Mouse (Mus musculus) Patski (cell line): ENCODE measurements around the gene Prpf6. TPM values are rescaled to one million over a fixed set of nuclear protein-coding genes. Genes with fewer than 3 reads are reported as not detected.

Experiments
- ATAC-seq: fragments of 100-300 bp; one replicate; pipeline ENCODE4 v1.8.0; 2021
- CTCF ChIA-PET: fragments of 350-600 bp; sonication (Branson Sonifier 250); formaldehyde crosslinking; loops from one replicate; lab custom pipeline; 2022; ENCODE audit warnings: inconsistent platforms; lab: Charles Lee
- POLR2A ChIA-PET: fragments of 350-600 bp; sonication (Branson Sonifier 250); formaldehyde crosslinking; loops from one replicate; lab custom pipeline; 2022; ENCODE audit warnings: antibody characterized with exemption, inconsistent platforms; lab: Charles Lee
- DNase-seq: peaks from one replicate; pipeline ENCODE4 v3.0.0-alpha.2; 2011; ENCODE audit warnings: low read depth, low spot score
- H3K27me3 ChIP-seq: fragments of 371-371 bp; one replicate; pipeline ENCODE4 v1.5.1; 2021
- CTCF ChIP-seq: fragments of 100-300 bp; IDR thresholded peaks from one replicate; pipeline ENCODE4 v1.5.1; 2021
- in situ Hi-C: fragments of 300-500 bp; cut with MboI; formaldehyde crosslinking; loops from 3 replicates; pipeline ENCODE4 v1.11.1; 2018; ENCODE audit warnings: low pct_unique_long_range_greater_than_20kb, mixed read lengths
- polyA plus RNA-seq: library from polyadenylated mRNA; unstranded; gene quantifications from one replicate; pipeline ENCODE4 v1.2.3, GENCODE M21; 2021

The Prpf6 gene
- polyA plus RNA-seq, 1 experiment from 2014 or later, result 77.4 TPM

GRCm38 (mm10) chr2:181663298-181663630 lies 71.6 kb downstream of the Prpf6 start:
- ChIA-PET POLR2A (no interaction called here), CTCF (interaction anchor here (1.2 to 13.3 kb wide), 2 partner anchors 16 to 26 kb away, joined by 3 to 135 read pairs; partner anchors contain the start of gene Tcea2)
- peaks cover 3% of the 10 kb centered on the region for H3K27me3 ChIP-seq
- DNase-seq (no peak), ATAC-seq (no peak)
- no peak for TF ChIP-seq CTCF
- in situ Hi-C loops, result no loop called here

- ATAC-seq, result no peak
- H3K27me3 ChIP-seq, result peaks cover 52% of the 10 kb centered on the region
- TF ChIP-seq CTCF, result no peak
- POLR2A ChIA-PET, result no interaction called here
- CTCF ChIA-PET, result interaction anchor here (0.7 to 1.4 kb wide), 3 partner anchors 9 to 23 kb away, joined by 3 to 4 read pairs (median 4); partner anchors contain the start of gene Tcea2
- in situ Hi-C loops, result no loop called here
- no peak for DNase-seq
Measured at GRCm38 (mm10) chr2:181670285-181670912, 78.7 kb downstream of the Prpf6 start.

GRCm38 (mm10) chr2:181670913-181671311 lies 79.2 kb downstream of the Prpf6 start:
- peaks cover 52% of the 10 kb centered on the region for H3K27me3 ChIP-seq
- in situ Hi-C loops, result no loop called here
- DNase-seq (no peak), ATAC-seq (no peak)
- TF ChIP-seq CTCF, result no peak
- CTCF ChIA-PET, result interaction anchor here (0.7 to 1.0 kb wide), 2 partner anchors 9 to 10 kb away, joined by 4 read pairs; partner anchors contain the start of gene Tcea2
- POLR2A ChIA-PET, result no interaction called here

GRCm38 (mm10) chr2:181671326-181671725 lies 79.7 kb downstream of the Prpf6 start, which contains the start of gene Sox18:
Sox18 (minus strand) TSS chr2:181671640.
- ATAC-seq, result no peak
- no peak for TF ChIP-seq CTCF
- ChIA-PET CTCF (no interaction called here), POLR2A (no interaction called here)
- no peak for DNase-seq
- in situ Hi-C loops, result no loop called here
- H3K27me3 ChIP-seq, result peaks cover 52% of the 10 kb centered on the region

- ATAC-seq (no peak), DNase-seq (no peak)
- in situ Hi-C loops, result no loop called here
- ChIA-PET POLR2A (no interaction called here), CTCF (interaction anchor here (2.9 kb wide), 1 partner anchor 13 kb away, joined by 18 read pairs; the partner anchor contains the start of gene Gm29797)
- H3K27me3 ChIP-seq, result peaks cover 49% of the 10 kb centered on the region
- no peak for TF ChIP-seq CTCF
Measured at GRCm38 (mm10) chr2:181671984-181672383, 80.3 kb downstream of the Prpf6 start.

- peaks cover 47% of the 10 kb centered on the region for H3K27me3 ChIP-seq
- ATAC-seq (peak; percentile 10), DNase-seq (no peak)
- TF ChIP-seq CTCF, result no peak
- POLR2A ChIA-PET, result interaction anchor here (1.3 kb wide), 1 partner anchor 20 kb away, joined by 4 read pairs; no protein-coding TSS in a partner anchor
- in situ Hi-C loops, result no loop called here
- CTCF ChIA-PET, result interaction anchor here (1.2 to 2.9 kb wide), 2 partner anchors 15 to 27 kb away, joined by 3 to 18 read pairs; partner anchors contain the start of gene Gm29797
Measured at GRCm38 (mm10) chr2:181673501-181673900, 81.8 kb downstream of the Prpf6 start.

- CTCF ChIA-PET, result interaction anchor here (1.0 kb wide), 1 partner anchor 30 kb away, joined by 4 read pairs; no protein-coding TSS in a partner anchor
Measured at GRCm38 (mm10) chr2:181674934-181675333, 83.3 kb downstream of the Prpf6 start.

GRCm38 (mm10) chr2:181675454-181675853 lies 83.8 kb downstream of the Prpf6 start:
- no peak for ATAC-seq
- H3K27me3 ChIP-seq, result peaks cover 29% of the 10 kb centered on the region
- in situ Hi-C loops, result loop anchor here (5.0 kb wide), 1 partner anchor 33 kb away; no protein-coding TSS in a partner anchor
- POLR2A ChIA-PET, result no interaction called here
- no peak for TF ChIP-seq CTCF
- DNase-seq, result no peak
- CTCF ChIA-PET, result no interaction called here

More at GRCm38 (mm10) chr2:181674934-181675333, 83.3 kb downstream of the Prpf6 start:
- no peak for TF ChIP-seq CTCF
- H3K27me3 ChIP-seq, result peaks cover 35% of the 10 kb centered on the region
- in situ Hi-C loops, result loop anchor here (5.0 kb wide), 1 partner anchor 33 kb away; no protein-coding TSS in a partner anchor
- DNase-seq (no peak), ATAC-seq (no peak)
- POLR2A ChIA-PET, result interaction anchor here (0.6 kb wide), 1 partner anchor 75 kb away, joined by 4 read pairs; no protein-coding TSS in a partner anchor

GRCm38 (mm10) chr2:181676424-181676823 lies 84.8 kb downstream of the Prpf6 start:
- no peak for TF ChIP-seq CTCF
- peaks cover 20% of the 10 kb centered on the region for H3K27me3 ChIP-seq
- ChIA-PET POLR2A (no interaction called here), CTCF (interaction anchor here (3.1 to 6.4 kb wide), 4 partner anchors 13 to 41 kb away, joined by 18 to 135 read pairs (median 54); partner anchors contain the start of gene Gm29797)
- ATAC-seq (no peak), DNase-seq (no peak)
- in situ Hi-C loops, result loop anchor here (5.0 kb wide), 1 partner anchor 34 kb away; no protein-coding TSS in a partner anchor

GRCm38 (mm10) chr2:181677096-181677754 lies 85.6 kb downstream of the Prpf6 start:
- peaks cover 12% of the 10 kb centered on the region for H3K27me3 ChIP-seq
- TF ChIP-seq CTCF, result no peak
- DNase-seq, result no peak
- POLR2A ChIA-PET, result no interaction called here
- no peak for ATAC-seq
- CTCF ChIA-PET, result interaction anchor here (1.4 to 6.4 kb wide), 5 partner anchors 14 to 45 kb away, joined by 5 to 135 read pairs (median 25); partner anchors contain the start of gene Gm29797
- in situ Hi-C loops, result loop anchor here (5.0 kb wide), 1 partner anchor 35 kb away; no protein-coding TSS in a partner anchor
